Mouse (Mus musculus) ES-E14 (cell line): Measurements from ENCODE around the gene Hhipl1.

Source experiments
- CHD2 ChIP-seq: IDR thresholded peaks from 2 replicates; pipeline ENCODE4 v1.6.1; 2014; ENCODE audit warnings: mild to moderate bottlenecking, low read depth, low read length, inconsistent platforms
- MAFK ChIP-seq: IDR thresholded peaks from 2 replicates; pipeline ENCODE4 v1.6.1; 2014; ENCODE audit warnings: mild to moderate bottlenecking, low read depth, low read length, inconsistent platforms; ENCODE audit not compliant: insufficient read depth
- ZNF384 ChIP-seq: IDR thresholded peaks from 2 replicates; pipeline ENCODE4 v1.6.1; 2012; ENCODE audit warnings: low read depth, low read length, inconsistent platforms

- TF ChIP-seq CHD2 (no peak), MAFK (no peak), ZNF384 (no peak)
These were observed 59.8 kb downstream of the Hhipl1 start for GRCm38 (mm10) chr12:108365868-108366267.
